Mouse (Mus musculus) gastrocnemius, postnatal 25 days (tissue): ENCODE data around the gene Chd5. TPM values are rescaled to one million over a fixed set of nuclear protein-coding genes. Genes with fewer than 3 reads are reported as not detected.

Experiments used
- total RNA-seq, 2 experiments: library from RNA; stranded (reverse); gene quantifications; 1 replicate in 1 of 2; 2 replicates in 1 of 2; pipeline ENCODE4 v1.2.3; 2021

Chd5 gene
- total RNA-seq, 2 experiments from 2014 or later, result 0.03 to 0.08 TPM

Other genes with a start within 250 kb of the Chd5 start
- gene Tnfrsf25, start 222.7 kb upstream of the Chd5 start, total RNA-seq, result 1 to 10 TPM; 1.2 TPM
- gene Espn, start 186.3 kb upstream of the Chd5 start, total RNA-seq, result under 1 TPM; 0.23 to 0.38 TPM
- gene Hes2, start 179.8 kb upstream of the Chd5 start, total RNA-seq, result not detected
- 10 to 100 TPM; 15.4 to 19.1 TPM for gene Acot7, start 160.5 kb upstream of the Chd5 start, total RNA-seq
- gene Gpr153, start 64.4 kb upstream of the Chd5 start, total RNA-seq, result 10 to 100 TPM in 1 of 2 experiments, 1 to 10 TPM in 1; 9.9 to 11.0 TPM
- not detected for gene Hes3, start 47.0 kb upstream of the Chd5 start, total RNA-seq
- 10 to 100 TPM; 16.5 to 16.8 TPM for gene Icmt, start 41.4 kb upstream of the Chd5 start, total RNA-seq
- gene Rnf207, start 19.7 kb upstream of the Chd5 start, total RNA-seq, result not detected
- 100 to 1,000 TPM; 194 to 222 TPM for gene Rpl22, start 12.9 kb upstream of the Chd5 start, total RNA-seq
- under 1 TPM; 0.67 to 0.94 TPM for gene Nphp4, start 138.1 kb downstream of the Chd5 start, total RNA-seq
- 1 to 10 TPM; 2.2 to 2.8 TPM for gene Kcnab2, start 139.2 kb downstream of the Chd5 start, total RNA-seq